Mouse (Mus musculus): ENCODE data around the gene Ldb1.

Ldb1 gene

GRCm38 (mm10) chr19:46044271-46044992, 582 bp downstream of the Ldb1 start, which contains the start of gene Pprc1:
TSS of gene Pprc1 (plus strand) at chr19:46044886.
- DNase-seq, result no peak

- no peak for DNase-seq
Observed at GRCm38 (mm10) chr19:46043380-46043779, 1.6 kb downstream of the Ldb1 start.

GRCm38 (mm10) chr19:46042476-46043011, 2.5 kb downstream of the Ldb1 start:
- DNase-seq, result peak; percentile 69

GRCm38 (mm10) chr19:46041933-46042475, 3.0 kb downstream of the Ldb1 start:
- peak; percentile 73 for DNase-seq

GRCm38 (mm10) chr19:46041299-46041932, 3.6 kb downstream of the Ldb1 start:
- DNase-seq, result peak; percentile 36

GRCm38 (mm10) chr19:46040149-46040902, 4.7 kb downstream of the Ldb1 start:
- peak; percentile 56 for DNase-seq

- DNase-seq, result peak; percentile 98
Observed at GRCm38 (mm10) chr19:46039478-46039877, 5.5 kb downstream of the Ldb1 start.

GRCm38 (mm10) chr19:46038851-46039260, 6.2 kb downstream of the Ldb1 start:
- DNase-seq, result peak; percentile 60

- peak; percentile 72 for DNase-seq
Observed at GRCm38 (mm10) chr19:46037925-46038850, 6.8 kb downstream of the Ldb1 start.

GRCm38 (mm10) chr19:46037243-46037924, 7.6 kb downstream of the Ldb1 start:
- DNase-seq, result peak; percentile 72

GRCm38 (mm10) chr19:46036477-46037242, 8.4 kb downstream of the Ldb1 start:
- DNase-seq, result peak; percentile 67

- no peak for DNase-seq
Observed at GRCm38 (mm10) chr19:46035971-46036370, 9.0 kb downstream of the Ldb1 start.

GRCm38 (mm10) chr19:46033911-46034310, 11.1 kb downstream of the Ldb1 start:
- DNase-seq, result no peak

GRCm38 (mm10) chr19:46032731-46033510, 12.1 kb downstream of the Ldb1 start:
- DNase-seq, result no peak

GRCm38 (mm10) chr19:46031689-46032432, 13.2 kb downstream of the Ldb1 start:
- no peak for DNase-seq

- DNase-seq, result no peak
Observed at GRCm38 (mm10) chr19:46030196-46030983, 14.6 kb downstream of the Ldb1 start.

- no peak for DNase-seq
Observed at GRCm38 (mm10) chr19:46029652-46030051, 15.4 kb downstream of the Ldb1 start.

GRCm38 (mm10) chr19:46028747-46029320, 16.2 kb downstream of the Ldb1 start:
- peak; percentile 31 for DNase-seq
